Mouse (Mus musculus): ENCODE results near the gene Hes5.

GRCm38 (mm10) chr4:154964581-154965235 is 4.0 kb downstream of the Hes5 start:
- TF ChIP-seq SIN3A (IDR thresholded peaks at IDR 0.05; ENCODE audit: low read length) (peak; percentile 61; the same call in 1 of the 2 replicates), CTCF (IDR thresholded peaks at IDR 0.05 in 2 of 3, conservative IDR thresholded peaks at IDR 0.05 in 1 of 3; ENCODE audit: control insufficient read depth in 1 of 3, insufficient read depth in 1 of 3, low read depth in 2 of 3, low read length in 3 of 3, poor library complexity in 1 of 3, severe bottlenecking in 1 of 3) (no peak)

All from MEL (cell line).